Mouse (Mus musculus) E14TG2a.4 (cell line): Measurements from ENCODE around the gene Cnot3.

Experiments used
- CTCF ChIP-seq: conservative IDR thresholded peaks from 2 replicates; pipeline ENCODE4 v1.5.1; 2014; ENCODE audit warnings: low read length
- NANOG ChIP-seq: IDR thresholded peaks from 2 replicates; pipeline ENCODE4 v1.6.1; 2014; ENCODE audit warnings: borderline replicate concordance, low read length, mixed read lengths
- POU5F1 ChIP-seq: IDR thresholded peaks from 2 replicates; pipeline ENCODE4 v1.6.1; 2014; ENCODE audit warnings: low read length, borderline replicate concordance

- no peak for TF ChIP-seq CTCF
- TF ChIP-seq NANOG = no peak
- no peak for TF ChIP-seq POU5F1
These were observed 13.5 kb downstream of the Cnot3 start for GRCm38 (mm10) chr7:3658578-3658977.
